Mouse (Mus musculus): Measurements from ENCODE around the gene Bsg. TPM values are rescaled to one million over a fixed set of nuclear protein-coding genes. Genes with fewer than 3 reads are reported as not detected.
A peak's percentile ranks its signal among the peaks of the same experiment; 100 is the strongest.

The Bsg gene
- polyA plus RNA-seq, 1 experiment from 2014 or later, result 871 TPM

GRCm38 (mm10) chr10:79729357-79729965 is 25.2 kb downstream of the Bsg start:
- Histone ChIP-seq H3K27ac (ENCODE audit: low read depth) (no peak overlapping the region), H3K4me2 (no peak overlapping the region), H3K4me1 (ENCODE audit: insufficient read depth) (no peaks in the 10 kb centered on the region), H3K9ac (no peak overlapping the region), H3K27me3 (ENCODE audit: insufficient read depth, low read length) (no peaks in the 10 kb centered on the region), H3K36me3 (ENCODE audit: insufficient read depth) (peaks cover 2% of the 10 kb centered on the region; the same call in 1 of the 2 replicates), H3K9me3 (ENCODE audit: low read depth, low read length) (no peaks in the 10 kb centered on the region), H3K4me3 (ENCODE audit: low read depth, low read length) (no peak overlapping the region)
- DNase-seq (no peak), ATAC-seq (ENCODE audit: insufficient read depth) (0 out of 2 replicates have a peak, but pooled peaks have one; percentile 20)
- TF ChIP-seq CTCF (IDR thresholded peaks at IDR 0.05; ENCODE audit: low read depth), result no peak
- WGBS, result 74% methylated on average over 13 of the region's 13 CpGs

GRCm38 (mm10) chr10:79732500-79732899 is 28.2 kb downstream of the Bsg start:
- 100% methylated on average over 1 of the region's 1 CpGs for WGBS
- H3K27ac ChIP-seq (ENCODE audit: low read depth), result no peak overlapping the region
- H3K9me3 ChIP-seq (ENCODE audit: low read depth, low read length), result peaks cover 19% of the 10 kb centered on the region; the same call in 1 of the 2 replicates
- ATAC-seq (ENCODE audit: insufficient read depth) (no peak), DNase-seq (no peak)
- TF ChIP-seq CTCF (IDR thresholded peaks at IDR 0.05; ENCODE audit: low read depth), result peak; percentile 53
- H3K27me3 ChIP-seq (ENCODE audit: insufficient read depth, low read length), result no peaks in the 10 kb centered on the region
- H3K4me3 ChIP-seq (ENCODE audit: low read depth, low read length), result no peak overlapping the region
- no peak overlapping the region for H3K9ac ChIP-seq
- H3K4me1 ChIP-seq (ENCODE audit: insufficient read depth), result no peaks in the 10 kb centered on the region
- H3K36me3 ChIP-seq (ENCODE audit: insufficient read depth), result peaks cover 33% of the 10 kb centered on the region
- no peak overlapping the region for H3K4me2 ChIP-seq

GRCm38 (mm10) chr10:79733847-79734246 is 29.6 kb downstream of the Bsg start:
- Histone ChIP-seq H3K9ac (no peak overlapping the region), H3K36me3 (ENCODE audit: insufficient read depth) (peaks cover 46% of the 10 kb centered on the region), H3K27me3 (ENCODE audit: insufficient read depth, low read length) (no peaks in the 10 kb centered on the region), H3K4me1 (ENCODE audit: insufficient read depth) (no peaks in the 10 kb centered on the region), H3K27ac (ENCODE audit: low read depth) (no peak overlapping the region), H3K4me3 (ENCODE audit: low read depth, low read length) (no peak overlapping the region), H3K9me3 (ENCODE audit: low read depth, low read length) (peaks cover 32% of the 10 kb centered on the region), H3K4me2 (no peak overlapping the region)
- TF ChIP-seq CTCF (IDR thresholded peaks at IDR 0.05; ENCODE audit: low read depth), result no peak
- WGBS, result 91% methylated on average over 15 of the region's 15 CpGs
- DNase-seq, result no peak
- no peak for ATAC-seq (ENCODE audit: insufficient read depth)

- ATAC-seq (ENCODE audit: insufficient read depth), result no peak
- peaks cover 47% of the 10 kb centered on the region for H3K9me3 ChIP-seq (ENCODE audit: low read depth, low read length)
- DNase-seq, result no peak
- 0 out of 2 replicates have a peak overlapping the region, but pooled peaks have one; percentile 3 for H3K4me2 ChIP-seq
- H3K36me3 ChIP-seq (ENCODE audit: insufficient read depth), result peaks cover 61% of the 10 kb centered on the region
- no peak overlapping the region for H3K4me3 ChIP-seq (ENCODE audit: low read depth, low read length)
- WGBS, result 34% methylated on average over 50 of the region's 52 CpGs
- H3K9ac ChIP-seq, result no peak overlapping the region
- H3K4me1 ChIP-seq (ENCODE audit: insufficient read depth), result no peaks in the 10 kb centered on the region
- H3K27ac ChIP-seq (ENCODE audit: low read depth), result no peak overlapping the region
- TF ChIP-seq CTCF (IDR thresholded peaks at IDR 0.05; ENCODE audit: low read depth), result no peak
- no peaks in the 10 kb centered on the region for H3K27me3 ChIP-seq (ENCODE audit: insufficient read depth, low read length)
Observed at GRCm38 (mm10) chr10:79735361-79735760, 31.1 kb downstream of the Bsg start.

- no peak for ATAC-seq (ENCODE audit: insufficient read depth)
- WGBS, result 75% methylated on average over 14 of the region's 14 CpGs
- H3K4me3 ChIP-seq (ENCODE audit: low read depth, low read length), result no peak overlapping the region
- no peaks in the 10 kb centered on the region for H3K4me1 ChIP-seq (ENCODE audit: insufficient read depth)
- no peak for DNase-seq
- H3K9ac ChIP-seq, result no peak overlapping the region
- H3K27me3 ChIP-seq (ENCODE audit: insufficient read depth, low read length), result no peaks in the 10 kb centered on the region
- no peak for TF ChIP-seq CTCF (IDR thresholded peaks at IDR 0.05; ENCODE audit: low read depth)
- peaks cover 54% of the 10 kb centered on the region for H3K9me3 ChIP-seq (ENCODE audit: low read depth, low read length)
- H3K27ac ChIP-seq (ENCODE audit: low read depth), result no peak overlapping the region
- peaks cover 75% of the 10 kb centered on the region for H3K36me3 ChIP-seq (ENCODE audit: insufficient read depth)
- H3K4me2 ChIP-seq, result no peak overlapping the region
Observed at GRCm38 (mm10) chr10:79736706-79737105, 32.4 kb downstream of the Bsg start.

GRCm38 (mm10) chr10:79738259-79738658 is 34.0 kb downstream of the Bsg start:
- ATAC-seq (ENCODE audit: insufficient read depth) (no peak), DNase-seq (no peak)
- peak; percentile 56 for TF ChIP-seq CTCF (IDR thresholded peaks at IDR 0.05; ENCODE audit: low read depth)
- peaks cover 54% of the 10 kb centered on the region for H3K9me3 ChIP-seq (ENCODE audit: low read depth, low read length)
- no peak overlapping the region for H3K4me3 ChIP-seq (ENCODE audit: low read depth, low read length)
- H3K27ac ChIP-seq (ENCODE audit: low read depth), result no peak overlapping the region
- 93% methylated on average over 10 of the region's 10 CpGs for WGBS
- peaks cover 89% of the 10 kb centered on the region for H3K36me3 ChIP-seq (ENCODE audit: insufficient read depth)
- no peaks in the 10 kb centered on the region for H3K4me1 ChIP-seq (ENCODE audit: insufficient read depth)
- no peak overlapping the region for H3K9ac ChIP-seq
- no peak overlapping the region for H3K4me2 ChIP-seq
- H3K27me3 ChIP-seq (ENCODE audit: insufficient read depth, low read length), result no peaks in the 10 kb centered on the region

- DNase-seq (no peak), ATAC-seq (ENCODE audit: insufficient read depth) (no peak)
- 97% methylated on average over 28 of the region's 28 CpGs for whole genome bisulfite sequencing
- Histone ChIP-seq H3K27ac (ENCODE audit: low read depth) (no peak overlapping the region), H3K27me3 (ENCODE audit: insufficient read depth, low read length) (no peaks in the 10 kb centered on the region), H3K36me3 (ENCODE audit: insufficient read depth) (peaks cover 96% of the 10 kb centered on the region), H3K4me1 (ENCODE audit: insufficient read depth) (no peaks in the 10 kb centered on the region), H3K9ac (no peak overlapping the region), H3K4me2 (no peak overlapping the region), H3K4me3 (ENCODE audit: low read depth, low read length) (no peak overlapping the region), H3K9me3 (ENCODE audit: low read depth, low read length) (peaks cover 54% of the 10 kb centered on the region)
- no peak for TF ChIP-seq CTCF (IDR thresholded peaks at IDR 0.05; ENCODE audit: low read depth)
Observed at GRCm38 (mm10) chr10:79739234-79739633, 34.9 kb downstream of the Bsg start.
